Mouse (Mus musculus): Measurements from ENCODE around the gene Ift46. TPM values are rescaled to one million over a fixed set of nuclear protein-coding genes. Genes with fewer than 3 reads are reported as not detected.

The Ift46 gene
- total RNA-seq (2017) = 20.1 to 53.5 TPM (median 37.4 TPM) in 3 replicates

GRCm38 (mm10) chr9:44767101-44768028, at the start of gene Ift46, which contains the start of gene Arcn1:
Gene Ift46, plus strand, starts transcription at chr9:44767908.
Gene Arcn1, minus strand, starts transcription at chr9:44767845.
- peak; percentile 79 for ATAC-seq (replicated peaks; ENCODE audit: insufficient number of reproducible peaks, low FRiP score, low TSS enrichment, poor library complexity, severe bottlenecking)

- no peak for ATAC-seq (replicated peaks; ENCODE audit: insufficient number of reproducible peaks, low FRiP score, low TSS enrichment, poor library complexity, severe bottlenecking)
Measured at GRCm38 (mm10) chr9:44718937-44719631, 48.6 kb upstream of the Ift46 start.

GRCm38 (mm10) chr9:44719632-44720357, 47.9 kb upstream of the Ift46 start:
- no peak for ATAC-seq (replicated peaks; ENCODE audit: insufficient number of reproducible peaks, low FRiP score, low TSS enrichment, poor library complexity, severe bottlenecking)

GRCm38 (mm10) chr9:44720358-44721153, 47.2 kb upstream of the Ift46 start:
- peak; percentile 47 for ATAC-seq (replicated peaks; ENCODE audit: insufficient number of reproducible peaks, low FRiP score, low TSS enrichment, poor library complexity, severe bottlenecking)

- peak; percentile 71 for ATAC-seq (replicated peaks; ENCODE audit: insufficient number of reproducible peaks, low FRiP score, low TSS enrichment, poor library complexity, severe bottlenecking)
Measured at GRCm38 (mm10) chr9:44721154-44721876, 46.4 kb upstream of the Ift46 start.

GRCm38 (mm10) chr9:44721877-44722186, 45.9 kb upstream of the Ift46 start:
- no peak for ATAC-seq (replicated peaks; ENCODE audit: insufficient number of reproducible peaks, low FRiP score, low TSS enrichment, poor library complexity, severe bottlenecking)

- ATAC-seq (replicated peaks; ENCODE audit: insufficient number of reproducible peaks, low FRiP score, low TSS enrichment, poor library complexity, severe bottlenecking) = no peak
Measured at GRCm38 (mm10) chr9:44722575-44722974, 45.1 kb upstream of the Ift46 start.

- no peak for ATAC-seq (replicated peaks; ENCODE audit: insufficient number of reproducible peaks, low FRiP score, low TSS enrichment, poor library complexity, severe bottlenecking)
Measured at GRCm38 (mm10) chr9:44723008-44723407, 44.7 kb upstream of the Ift46 start.

GRCm38 (mm10) chr9:44723521-44724041, 44.1 kb upstream of the Ift46 start:
- no peak for ATAC-seq (replicated peaks; ENCODE audit: insufficient number of reproducible peaks, low FRiP score, low TSS enrichment, poor library complexity, severe bottlenecking)

- no peak for ATAC-seq (replicated peaks; ENCODE audit: insufficient number of reproducible peaks, low FRiP score, low TSS enrichment, poor library complexity, severe bottlenecking)
Measured at GRCm38 (mm10) chr9:44724223-44724622, 43.5 kb upstream of the Ift46 start.

GRCm38 (mm10) chr9:44724665-44725064, 43.0 kb upstream of the Ift46 start:
- ATAC-seq (replicated peaks; ENCODE audit: insufficient number of reproducible peaks, low FRiP score, low TSS enrichment, poor library complexity, severe bottlenecking) = no peak

GRCm38 (mm10) chr9:44726431-44727146, 41.1 kb upstream of the Ift46 start:
- ATAC-seq (replicated peaks; ENCODE audit: insufficient number of reproducible peaks, low FRiP score, low TSS enrichment, poor library complexity, severe bottlenecking) = no peak

GRCm38 (mm10) chr9:44727441-44727840, 40.3 kb upstream of the Ift46 start:
- no peak for ATAC-seq (replicated peaks; ENCODE audit: insufficient number of reproducible peaks, low FRiP score, low TSS enrichment, poor library complexity, severe bottlenecking)

- no peak for ATAC-seq (replicated peaks; ENCODE audit: insufficient number of reproducible peaks, low FRiP score, low TSS enrichment, poor library complexity, severe bottlenecking)
Measured at GRCm38 (mm10) chr9:44732130-44732549, 35.6 kb upstream of the Ift46 start.

- no peak for ATAC-seq (replicated peaks; ENCODE audit: insufficient number of reproducible peaks, low FRiP score, low TSS enrichment, poor library complexity, severe bottlenecking)
Measured at GRCm38 (mm10) chr9:44732921-44733530, 34.7 kb upstream of the Ift46 start.

GRCm38 (mm10) chr9:44733671-44734523, 33.8 kb upstream of the Ift46 start:
- no peak for ATAC-seq (replicated peaks; ENCODE audit: insufficient number of reproducible peaks, low FRiP score, low TSS enrichment, poor library complexity, severe bottlenecking)

Data from monocyte, adult 5-6 weeks (primary cell).